Mouse (Mus musculus): ENCODE data around the gene 1700030K09Rik.
A peak's percentile ranks its signal among the peaks of the same experiment; 100 is the strongest.

The 1700030K09Rik gene

DNA sequence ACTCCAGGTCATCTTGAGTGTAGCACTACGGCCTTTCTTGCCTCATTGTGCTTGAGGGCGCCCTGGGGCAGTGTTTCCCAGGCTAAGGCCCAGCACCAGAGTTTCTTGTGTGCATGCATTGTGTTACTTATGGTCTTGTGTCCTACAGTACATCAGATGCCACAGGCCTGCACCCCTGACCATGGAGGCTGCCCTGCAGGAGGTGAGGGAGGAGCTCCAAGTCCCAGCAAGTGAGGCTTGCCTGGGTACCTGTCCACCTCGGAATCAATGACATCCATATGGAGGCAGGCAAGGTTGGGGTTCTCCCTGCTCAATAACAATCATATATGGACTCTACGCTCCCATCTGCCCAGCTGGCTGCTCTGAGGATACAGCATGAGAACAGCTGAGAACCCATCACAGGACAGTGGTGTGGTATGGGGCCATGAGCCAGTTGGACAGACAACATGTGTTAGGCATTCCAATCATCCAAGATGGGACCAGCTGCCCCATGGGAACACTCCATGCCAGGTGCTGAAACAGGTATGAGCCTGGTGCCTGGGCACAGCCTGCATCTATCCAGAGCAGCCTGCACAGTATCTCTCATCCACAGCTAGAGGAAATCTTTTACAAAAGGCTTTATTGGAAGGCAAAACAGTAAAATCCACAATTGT lies 16.3 kb downstream of the 1700030K09Rik start:
- no peak for DNase-seq (ENCODE audit: low spot score)

DNA sequence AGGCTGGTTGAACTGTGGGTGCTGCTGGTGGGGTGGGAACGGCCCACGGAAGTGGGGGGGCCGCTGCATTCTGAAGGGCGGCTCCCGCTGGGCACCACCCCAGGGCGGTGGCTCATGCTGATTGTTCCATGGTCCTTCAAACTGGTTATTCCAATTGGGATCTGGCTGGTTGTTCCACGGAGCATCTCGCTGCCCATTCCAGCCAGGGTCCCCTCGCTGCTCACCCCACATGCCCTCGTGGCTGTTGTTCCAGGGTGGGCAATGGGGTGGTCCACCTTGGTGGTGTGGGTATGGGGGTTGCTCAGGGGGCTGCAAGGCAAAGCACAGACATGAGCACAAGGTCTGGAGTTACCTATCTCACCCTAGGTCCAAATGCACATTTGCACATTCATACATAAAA lies 20.5 kb downstream of the 1700030K09Rik start:
- no peak for DNase-seq (ENCODE audit: low spot score)

DNA sequence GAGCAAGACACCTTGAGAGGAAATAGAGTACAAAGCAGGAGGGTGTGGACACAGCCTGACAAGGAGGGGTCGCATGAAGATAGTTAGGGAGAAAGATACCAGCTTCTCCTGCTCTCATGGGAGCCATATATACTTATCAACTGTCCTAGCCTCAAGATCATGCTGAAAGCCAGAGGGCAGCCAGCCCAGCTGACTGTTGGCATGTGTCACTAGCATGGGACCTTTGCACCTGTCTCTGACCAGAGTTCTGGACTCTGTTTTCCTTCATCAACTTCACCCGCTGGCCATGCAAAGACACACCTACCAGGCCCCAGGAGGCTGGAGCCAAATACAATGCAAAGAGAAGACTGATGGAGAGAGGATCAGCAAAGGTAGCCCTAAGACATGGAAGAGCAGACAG lies 25.6 kb downstream of the 1700030K09Rik start:
- DNase-seq (ENCODE audit: low spot score): no peak

DNA sequence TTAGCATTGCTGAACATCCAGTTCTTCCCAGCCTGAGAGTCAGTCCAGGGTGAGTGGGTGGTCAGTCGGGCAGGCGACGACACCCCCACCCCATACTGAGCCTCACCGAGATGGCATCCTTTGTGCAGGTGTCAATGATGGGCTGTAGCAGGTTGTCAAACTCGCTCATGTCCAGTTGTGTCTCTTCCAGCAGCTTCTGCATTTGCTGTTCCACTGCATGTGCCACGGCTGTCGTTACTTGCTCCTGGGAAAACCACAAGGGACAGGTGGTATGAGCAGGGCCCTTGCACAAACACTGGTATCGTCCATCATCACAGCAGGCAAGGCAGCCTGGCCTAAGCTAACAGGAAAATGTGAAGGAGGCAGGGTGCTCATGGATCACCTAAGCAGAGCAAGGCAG lies 26.3 kb downstream of the 1700030K09Rik start:
- no peak for DNase-seq (ENCODE audit: low spot score)

DNA sequence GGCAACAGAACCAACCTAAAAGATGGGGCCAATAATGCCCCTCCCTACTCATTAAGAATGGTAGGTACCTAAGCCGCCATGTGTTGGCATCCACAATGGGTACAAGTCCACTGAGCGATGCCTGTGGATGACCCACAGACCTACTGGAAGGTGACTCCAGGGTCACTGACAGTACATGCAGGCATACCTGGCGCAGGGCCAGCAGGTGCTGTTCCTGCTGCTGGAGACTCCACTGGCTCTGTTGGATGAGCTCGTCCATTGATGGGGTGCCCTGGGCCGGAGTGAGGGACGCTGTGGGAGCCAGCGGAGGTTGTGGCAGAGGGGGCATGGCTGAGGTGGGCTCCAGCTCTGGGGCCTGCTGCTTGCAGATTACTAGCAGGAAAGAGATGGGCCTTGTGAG lies 27.0 kb downstream of the 1700030K09Rik start:
- DNase-seq (ENCODE audit: low spot score): no peak

DNA sequence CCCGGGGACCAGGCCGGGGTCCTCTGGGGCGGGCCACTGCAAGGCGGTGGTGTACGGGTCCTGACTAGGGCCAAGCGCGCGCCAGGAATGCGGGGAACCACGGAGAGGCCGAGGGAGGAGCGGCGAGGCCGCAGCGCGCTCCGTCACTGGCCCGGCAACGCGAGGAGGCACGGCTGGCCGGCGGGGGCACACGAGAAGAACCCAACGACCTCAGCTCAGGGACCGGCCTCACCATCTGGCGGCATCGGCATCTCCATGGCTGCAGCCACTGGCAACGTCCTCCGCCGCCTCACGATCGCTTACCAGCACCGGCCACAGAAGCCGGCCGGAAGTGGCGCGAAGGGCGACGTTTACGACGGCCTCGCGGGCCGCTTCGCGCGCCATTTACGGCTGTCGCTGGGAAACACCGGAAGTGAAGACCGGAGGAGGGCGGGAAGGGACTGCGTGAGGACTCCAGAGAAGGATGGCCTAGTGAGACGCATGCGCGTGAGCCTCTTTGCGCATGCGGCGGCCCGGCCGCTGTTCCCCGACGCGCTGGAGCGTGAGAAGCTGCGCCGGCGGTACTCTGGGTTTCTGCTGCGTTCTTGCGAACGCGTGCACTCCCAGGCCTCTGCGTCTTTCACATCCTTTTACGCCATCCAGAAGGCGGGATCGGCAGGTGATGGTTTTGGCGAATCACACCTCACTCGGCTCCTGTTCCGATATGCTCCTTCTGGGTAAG lies 31.3 kb downstream of the 1700030K09Rik start, which contains the start of gene Cherp:
Gene Cherp (minus strand): TSS at position 401 of the 721 bp plus-strand sequence.
- peak; percentile 99 for DNase-seq (ENCODE audit: low spot score)

DNA sequence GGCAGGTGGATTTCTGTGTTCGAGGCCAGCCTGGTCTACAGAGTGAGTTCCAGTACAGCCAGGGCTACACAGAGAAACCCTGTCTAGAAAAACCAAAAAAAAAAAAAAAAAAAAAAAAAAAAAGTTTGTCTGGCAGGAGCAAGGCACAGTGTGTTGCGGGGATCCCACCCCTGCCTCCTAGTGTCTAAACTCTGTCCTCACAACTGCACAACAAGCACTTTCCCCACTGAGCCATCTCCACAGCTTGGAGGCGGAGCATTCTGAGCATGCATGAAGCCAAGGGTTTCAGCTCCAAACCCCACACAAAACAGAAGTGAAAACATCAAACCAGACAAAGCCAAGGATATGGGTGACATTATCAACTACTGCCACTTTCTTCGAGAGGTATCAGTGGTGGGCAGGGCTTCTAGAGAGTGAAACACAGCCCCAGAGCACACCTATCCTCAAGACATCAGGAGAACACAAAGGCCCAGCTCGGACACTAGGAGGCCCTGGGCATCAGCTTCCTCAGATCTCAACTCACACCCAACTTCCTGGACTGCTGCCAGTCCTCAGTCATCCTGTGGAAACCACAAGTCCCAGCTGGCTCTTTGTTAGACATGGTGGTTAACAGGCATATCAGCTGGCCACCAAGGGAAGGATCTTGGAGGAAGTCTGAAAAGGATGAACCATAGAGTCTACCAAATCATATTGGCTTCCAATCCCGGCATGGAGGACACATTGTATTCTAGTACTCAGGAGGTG lies 41.9 kb downstream of the 1700030K09Rik start:
- no peak for DNase-seq (ENCODE audit: low spot score)

DNA sequence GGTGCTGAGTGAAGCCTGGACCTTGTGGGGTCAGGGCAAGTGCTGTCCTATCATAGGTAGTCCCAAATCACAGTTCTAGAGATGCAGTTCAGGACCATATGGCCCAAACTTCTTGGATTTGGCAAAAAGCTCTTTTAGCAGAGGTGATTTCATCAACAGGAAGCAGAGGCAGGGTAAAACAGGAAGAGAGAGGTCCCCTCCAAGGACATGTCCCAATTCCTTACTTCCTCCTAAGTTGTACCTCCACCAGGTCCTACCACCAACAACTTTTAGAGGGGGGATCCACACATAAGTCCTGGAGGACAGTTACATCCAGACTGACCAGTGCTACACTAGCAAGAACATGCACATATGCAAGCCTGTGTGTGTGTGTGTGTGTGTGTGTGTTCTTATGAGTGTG lies 43.3 kb downstream of the 1700030K09Rik start:
- DNase-seq (ENCODE audit: low spot score): no peak

DNA sequence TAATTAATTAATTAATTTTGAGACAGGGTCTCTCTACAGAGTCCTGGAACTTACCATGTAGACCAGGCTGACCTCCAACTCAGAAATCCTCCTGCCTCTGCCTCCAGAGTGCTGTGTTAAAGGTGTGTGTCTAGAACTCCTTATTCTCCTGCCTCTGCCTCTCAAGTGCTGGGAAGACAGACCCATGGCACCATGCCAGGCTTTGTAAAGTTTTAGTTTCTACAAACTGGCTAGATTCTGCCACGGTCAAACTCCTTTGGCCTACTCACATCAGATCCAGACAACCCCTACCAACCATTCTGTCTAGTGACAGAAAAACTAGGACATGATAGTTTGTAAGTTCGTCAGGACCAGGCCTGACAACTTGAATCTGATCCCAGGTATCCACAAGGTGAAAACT lies 47.3 kb downstream of the 1700030K09Rik start:
- no peak for DNase-seq (ENCODE audit: low spot score)

DNA sequence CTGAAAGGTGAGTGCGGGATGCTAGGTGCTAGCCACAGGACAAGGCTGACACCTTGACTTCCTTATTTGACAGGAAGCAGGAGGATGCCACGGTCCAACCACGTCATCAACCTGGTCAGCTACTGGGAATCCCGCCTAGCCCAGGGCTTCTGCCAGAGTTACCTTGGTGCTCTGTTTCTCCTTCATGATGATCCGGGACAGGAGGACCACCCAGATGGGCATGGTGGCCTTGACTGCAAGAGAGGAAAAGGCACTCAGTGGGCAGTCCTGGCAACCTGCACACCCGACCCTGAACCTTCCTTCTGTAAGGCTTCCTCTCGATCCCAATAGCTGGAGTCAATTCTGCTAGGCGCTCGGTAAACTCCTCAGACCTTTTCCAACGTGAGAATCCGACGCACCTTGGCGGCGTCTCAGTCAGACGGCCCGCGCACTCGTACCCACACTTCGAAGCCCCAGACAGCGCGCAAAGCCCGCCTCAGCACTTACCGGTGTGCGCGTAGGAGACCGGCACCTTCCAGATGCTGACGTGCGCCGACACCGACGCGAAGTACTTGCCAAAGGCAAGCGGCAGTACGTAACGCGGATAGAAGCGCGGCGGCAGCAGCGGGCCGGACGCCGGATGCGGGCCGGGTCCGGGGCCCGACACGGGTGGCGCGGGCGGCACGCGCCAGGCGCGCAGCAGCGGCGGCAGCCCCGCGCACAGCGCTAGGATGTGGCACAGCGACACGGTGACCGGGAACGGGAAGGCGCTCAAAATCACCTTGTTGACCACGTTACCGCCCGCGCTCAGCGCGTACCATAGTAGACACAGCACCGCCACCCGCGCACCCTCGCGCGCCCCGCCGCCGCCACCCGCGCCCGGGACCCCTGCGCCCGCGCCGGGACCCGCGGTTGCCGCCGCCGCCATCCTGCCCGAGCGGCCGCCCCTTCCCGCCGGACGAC lies 48.3 kb downstream of the 1700030K09Rik start, which contains the start of gene Slc35e1:
Gene Slc35e1 (minus strand): TSS at position 935 of the 942 bp plus-strand sequence.
- peak; percentile 11 for DNase-seq (ENCODE audit: low spot score)

DNA sequence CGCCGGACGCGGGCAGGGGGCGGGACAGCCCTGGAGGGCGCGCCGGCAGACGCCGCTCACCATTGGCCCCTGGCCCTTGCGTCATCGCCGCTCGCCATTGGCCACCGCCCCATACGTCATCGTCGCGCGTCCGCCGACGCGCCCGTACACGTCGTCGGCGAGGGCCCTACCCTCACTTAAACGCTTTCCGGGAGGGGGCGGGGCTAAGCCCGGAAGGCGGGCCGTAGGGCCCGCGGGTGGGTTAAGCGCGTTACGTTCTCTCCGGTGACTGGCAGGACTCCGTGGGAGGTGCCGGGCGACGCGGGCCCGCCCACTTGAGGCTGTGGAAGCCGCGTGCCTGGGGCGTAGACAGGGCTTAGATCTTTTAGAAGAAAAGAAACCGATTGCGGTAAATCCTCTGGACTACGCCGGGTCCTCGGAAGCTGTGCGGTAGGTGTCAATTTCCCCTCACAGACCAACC lies 49.0 kb downstream of the 1700030K09Rik start:
- DNase-seq (ENCODE audit: low spot score): peak; percentile 98

DNA sequence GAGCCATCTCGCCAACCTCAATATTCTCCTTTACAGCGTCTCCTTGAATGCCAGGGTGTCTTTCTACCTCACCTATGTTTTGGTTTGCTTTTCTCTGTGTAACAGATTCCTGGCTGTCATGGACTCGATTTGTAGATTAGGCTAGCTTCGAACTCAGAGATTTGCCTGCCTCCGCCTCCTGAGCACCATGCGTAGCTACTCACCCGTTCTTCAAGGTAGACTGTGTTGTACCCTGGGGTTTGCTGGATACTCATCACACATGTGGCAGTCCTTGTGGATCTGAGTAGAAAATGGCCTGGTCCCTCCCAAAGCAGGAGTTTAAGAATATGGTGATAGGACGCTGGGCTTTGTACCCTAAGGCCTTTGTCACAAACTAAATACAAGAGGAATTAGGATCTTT lies 49.7 kb downstream of the 1700030K09Rik start:
- DNase-seq (ENCODE audit: low spot score): peak; percentile 13

DNA sequence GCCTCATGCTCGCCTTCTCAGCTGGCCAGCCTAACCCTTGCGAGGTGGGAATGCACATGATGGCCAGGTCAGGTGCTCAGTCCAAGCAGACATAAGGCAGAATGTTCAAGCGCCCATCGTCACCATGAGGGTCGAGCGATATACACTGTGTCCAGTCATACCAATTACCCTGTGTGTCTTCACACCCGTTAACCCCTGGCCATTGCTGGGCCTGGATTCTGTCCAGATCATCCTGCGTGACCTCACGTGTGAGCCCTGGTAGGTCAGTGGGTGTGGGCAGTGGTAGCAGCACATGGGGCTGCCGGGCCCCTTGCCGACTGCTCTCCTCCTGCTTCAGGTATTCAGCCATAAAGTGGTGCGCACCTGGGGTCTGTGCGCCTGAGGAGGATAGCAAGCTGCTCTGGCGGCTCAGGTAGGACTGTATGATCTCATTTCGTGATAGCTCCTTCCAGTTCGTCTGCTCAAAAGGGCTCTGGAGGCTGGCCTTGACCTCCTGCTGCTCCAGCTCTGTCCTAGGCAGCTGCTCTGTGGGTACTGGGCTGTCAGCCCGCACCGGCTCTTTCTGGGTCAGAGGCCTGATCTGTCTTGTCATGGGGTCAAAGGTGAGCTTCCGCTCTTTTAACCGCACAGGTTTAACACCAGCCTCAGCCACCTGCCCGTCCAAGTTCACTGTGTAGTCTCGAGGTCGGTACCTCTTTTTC lies 51.9 kb downstream of the 1700030K09Rik start:
- peak; percentile 46 for DNase-seq (ENCODE audit: low spot score)

DNA sequence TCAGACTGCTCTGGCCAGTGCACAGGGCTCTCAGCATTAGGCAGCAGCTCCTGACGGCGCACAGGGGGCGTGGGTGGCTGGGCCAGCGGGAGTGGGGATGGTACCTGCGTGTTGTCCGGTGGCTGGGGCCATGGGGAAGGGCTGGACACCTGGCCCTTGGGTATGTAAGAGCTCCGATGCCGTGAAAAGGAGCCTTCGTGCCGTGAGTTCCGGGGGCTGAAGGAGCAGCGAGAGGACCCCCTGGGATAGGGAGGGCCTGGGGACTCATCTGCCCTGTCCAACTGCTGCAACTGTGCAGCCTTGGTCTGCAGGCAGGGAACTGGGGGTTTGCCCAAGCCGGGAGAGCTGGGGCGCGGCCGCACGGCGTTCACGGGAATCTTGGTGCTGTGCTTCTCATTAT lies 52.5 kb downstream of the 1700030K09Rik start:
- DNase-seq (ENCODE audit: low spot score): no peak

DNA sequence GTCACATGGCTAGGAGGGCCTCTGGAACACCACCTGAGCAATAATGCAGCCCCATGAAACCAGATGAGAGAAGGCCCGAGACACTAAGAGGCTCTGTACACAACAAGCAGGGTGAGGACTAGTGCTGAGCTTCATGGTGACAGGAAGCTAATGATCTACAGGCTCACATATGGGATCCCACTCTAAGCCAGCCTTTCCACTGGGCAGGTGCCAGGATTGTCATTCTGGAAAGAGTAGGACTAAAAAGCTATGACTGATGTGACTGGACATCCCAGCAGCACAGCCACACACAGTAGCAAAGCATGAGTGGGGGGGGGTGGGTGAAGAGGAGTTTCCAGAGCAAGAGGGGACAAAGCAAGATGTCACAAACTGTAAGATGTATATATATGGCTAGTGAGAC lies 54.2 kb downstream of the 1700030K09Rik start:
- no peak for DNase-seq (ENCODE audit: low spot score)

DNA sequence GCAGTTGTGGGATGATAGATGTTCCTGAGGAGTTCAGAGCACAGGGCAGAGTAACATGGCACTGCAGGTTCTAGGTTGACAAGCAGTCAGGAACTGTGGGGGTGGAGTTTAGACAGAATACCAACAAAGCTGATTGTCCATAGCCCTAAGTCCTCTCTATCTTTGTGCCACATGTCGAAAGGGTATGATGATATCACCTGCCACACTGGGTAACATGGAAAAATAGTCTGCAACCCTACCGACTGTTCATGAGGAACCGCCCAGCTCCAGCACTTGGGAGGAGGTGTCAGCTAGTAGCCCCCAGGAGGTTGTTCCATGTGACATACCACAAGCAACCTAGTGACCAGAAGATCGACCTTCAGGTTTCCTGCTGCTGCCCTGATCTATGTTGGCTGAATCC lies 54.8 kb downstream of the 1700030K09Rik start:
- DNase-seq (ENCODE audit: low spot score): no peak

DNA sequence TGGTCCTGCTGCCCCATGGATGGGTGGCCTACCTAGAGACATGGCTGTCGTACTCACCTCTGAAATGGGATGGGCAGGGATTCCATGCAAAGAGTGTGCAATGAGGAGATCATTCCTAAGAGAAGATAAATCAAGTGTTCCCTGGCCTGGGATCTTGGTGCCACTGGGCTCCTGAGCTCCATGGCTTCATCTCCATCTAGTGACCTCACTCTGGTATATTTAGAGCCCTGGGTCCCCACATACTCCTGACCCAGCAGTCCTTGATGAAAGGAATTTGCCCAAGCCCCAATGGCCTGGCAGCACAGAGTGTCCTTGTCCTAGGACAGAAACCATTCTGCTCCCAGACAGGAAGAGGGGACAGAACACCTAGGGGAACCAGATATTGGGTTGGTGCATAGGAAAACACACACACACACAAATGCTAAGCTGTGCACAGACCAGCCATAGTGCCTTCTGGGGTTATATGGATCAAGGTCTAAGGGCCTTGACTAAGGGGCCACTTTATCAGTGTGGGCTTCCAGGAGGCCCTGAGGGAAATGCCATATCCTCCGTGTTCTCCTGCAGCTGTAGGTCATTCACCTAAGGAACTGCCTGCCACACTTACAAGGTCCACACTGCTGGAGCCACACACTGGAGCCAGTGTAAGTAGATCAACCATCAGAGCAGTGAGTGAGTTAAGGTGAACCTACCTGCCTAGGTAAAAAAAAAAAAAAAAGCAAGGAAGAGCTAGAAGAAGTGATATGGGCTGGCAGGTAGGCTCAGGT lies 56.0 kb downstream of the 1700030K09Rik start:
- no peak for DNase-seq (ENCODE audit: low spot score)

DNA sequence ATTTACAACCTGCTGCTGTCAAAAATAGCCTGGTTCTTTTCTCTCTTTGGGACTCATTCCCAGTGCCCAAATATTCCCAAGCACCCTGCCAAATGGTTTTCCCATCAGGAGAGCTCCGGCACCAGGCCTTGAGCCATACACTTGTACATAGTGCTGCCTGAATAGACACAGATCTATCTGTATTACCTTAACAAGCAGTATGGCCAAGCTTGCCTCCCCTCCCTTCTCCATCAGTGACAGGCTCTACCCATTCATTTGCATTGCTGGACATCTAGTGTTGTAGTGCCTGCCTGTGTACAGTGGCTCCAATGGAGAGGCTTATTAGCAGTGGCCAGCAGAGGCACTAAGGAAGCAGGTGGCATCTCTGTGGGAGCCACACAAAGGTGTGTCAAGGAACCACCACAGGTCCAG lies 56.8 kb downstream of the 1700030K09Rik start:
- DNase-seq (ENCODE audit: low spot score): no peak

DNA sequence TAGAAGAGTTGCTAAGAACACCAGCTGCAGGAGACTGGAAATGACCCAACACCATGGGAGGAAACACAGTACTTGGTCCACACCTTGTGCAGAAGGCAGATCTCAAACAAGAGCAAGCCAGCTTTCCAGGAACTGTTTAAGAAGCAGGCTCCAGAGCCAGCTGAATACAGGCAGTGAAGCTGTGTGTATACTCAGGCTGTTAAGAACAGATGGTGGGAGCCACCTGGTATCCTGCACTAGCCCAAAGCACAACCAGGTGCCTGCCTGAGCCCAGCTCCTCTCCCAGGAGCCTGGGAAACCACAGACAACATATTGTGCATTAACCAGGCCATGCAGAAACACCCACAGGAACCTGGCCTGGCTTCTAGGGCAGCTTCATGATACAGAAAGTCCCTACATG lies 60.5 kb downstream of the 1700030K09Rik start:
- no peak for DNase-seq (ENCODE audit: low spot score)

DNA sequence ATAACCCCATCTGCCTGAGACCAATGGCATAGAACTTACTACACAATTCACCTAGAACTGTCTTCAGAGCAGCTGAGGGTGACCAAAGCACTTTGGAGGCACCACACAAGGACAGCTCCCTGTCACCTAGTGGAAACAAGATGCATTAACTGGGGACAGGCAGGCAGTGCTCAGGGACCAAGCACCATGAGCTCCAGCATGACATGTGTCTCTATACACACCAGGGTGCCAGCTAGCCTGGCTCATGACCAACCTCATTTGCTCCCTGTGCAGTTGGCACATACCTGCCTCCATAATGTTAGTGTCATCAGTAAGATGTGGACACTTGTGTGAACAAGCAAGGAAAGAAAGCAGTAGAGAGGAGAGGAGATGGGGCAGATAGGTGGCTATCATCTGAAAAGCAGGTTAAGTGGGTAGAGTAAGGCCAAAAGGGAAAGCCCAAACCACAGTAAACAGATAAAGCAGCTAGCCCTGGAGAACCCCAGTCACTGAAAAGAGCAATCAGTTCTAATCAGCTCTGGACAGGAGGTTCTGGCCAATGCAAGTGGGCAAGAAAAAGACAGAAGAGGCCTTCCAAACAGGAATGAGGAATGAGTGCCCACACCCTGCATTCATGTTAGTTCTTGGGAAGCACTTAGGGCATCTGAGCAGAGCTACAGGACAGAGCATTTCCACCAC lies 61.1 kb downstream of the 1700030K09Rik start:
- no peak for DNase-seq (ENCODE audit: low spot score)

All from retina, embryonic 14.5 days (tissue).